Mouse (Mus musculus) embryonic fibroblast, embryonic 13.5 days (primary cell): ENCODE results near the gene Phykpl. TPM values are rescaled to one million over a fixed set of nuclear protein-coding genes. Genes with fewer than 3 reads are reported as not detected.
"Not testable (repeated sequence)": the region's sequence is repeated elsewhere in the genome, so short reads cannot be mapped to it uniquely, and the experiment has no call there.

Source experiments
- H3K27ac ChIP-seq: 2 replicates; pipeline ENCODE4 v1.5.1; 2012; ENCODE audit warnings: low read length, control low read depth, inconsistent platforms; ENCODE audit not compliant: insufficient read depth
- H3K4me1 ChIP-seq: 2 replicates; pipeline ENCODE4 v1.6.1; 2011; ENCODE audit warnings: low read length; ENCODE audit not compliant: control insufficient read depth, insufficient read depth
- H3K4me3 ChIP-seq: 2 replicates; pipeline ENCODE4 v1.5.1; 2011; ENCODE audit warnings: mild to moderate bottlenecking, control low read depth, low read length; ENCODE audit not compliant: insufficient read depth
- CTCF ChIP-seq: IDR thresholded peaks from 2 replicates; pipeline ENCODE4 v1.5.1; 2011; ENCODE audit warnings: mild to moderate bottlenecking, control low read depth, low read length, moderate library complexity, borderline replicate concordance; ENCODE audit not compliant: insufficient read depth
- POLR2A ChIP-seq: IDR thresholded peaks from 2 replicates; pipeline ENCODE4 v1.6.1; 2011; ENCODE audit warnings: low read depth, mild to moderate bottlenecking, control low read depth, low read length, moderate library complexity
- polyA plus RNA-seq: library from polyadenylated mRNA; stranded (reverse); fragments of >200 nt; gene quantifications from 2 replicates; pipeline ENCODE4 v1.2.4, GENCODE M21; 2011; ENCODE audit warnings: low read depth; ENCODE audit not compliant: missing spikeins, insufficient read length

Gene Phykpl
- polyA plus RNA-seq, 1 experiment: 14.2 TPM

- Histone ChIP-seq H3K4me1 (peaks cover 3% of the 10 kb centered on the region; the same call in 1 of the 2 replicates), H3K27ac (no peak overlapping the region), H3K4me3 (no peak overlapping the region)
- TF ChIP-seq POLR2A: no peak
- no peak for TF ChIP-seq CTCF
These were observed 13.0 kb downstream of the Phykpl start for GRCm38 (mm10) chr11:51597553-51597952.

- Histone ChIP-seq H3K4me3 (no peak overlapping the region), H3K27ac (no peak overlapping the region), H3K4me1 (peaks cover 4% of the 10 kb centered on the region)
- TF ChIP-seq POLR2A (0 out of 2 replicates have a peak, but pooled peaks have one; percentile 8), CTCF (no peak)
These were observed 17.7 kb downstream of the Phykpl start for GRCm38 (mm10) chr11:51602253-51602652.

- no peak; the same call in 1 of the 2 replicates for TF ChIP-seq POLR2A
- no peak for TF ChIP-seq CTCF
- Histone ChIP-seq H3K4me3 (peak overlapping the region; percentile 98), H3K4me1 (peaks cover 4% of the 10 kb centered on the region)
These were observed 21.3 kb downstream of the Phykpl start for GRCm38 (mm10) chr11:51605602-51606446.

GRCm38 (mm10) chr11:51606447-51607095 lies 22.0 kb downstream of the Phykpl start, which contains the start of gene Hnrnpab:
Gene Hnrnpab, minus strand, starts transcription at chr11:51606847.
- peak within 1 kb of the TSS; percentile 98 for H3K4me3 ChIP-seq
- TF ChIP-seq POLR2A (peak; percentile 100), CTCF (no peak)
- H3K4me1 ChIP-seq: peaks cover 4% of the 10 kb centered on the region
- peak within 1 kb of the TSS; percentile 62 for H3K27ac ChIP-seq

More at GRCm38 (mm10) chr11:51605602-51606446, 21.3 kb downstream of the Phykpl start:
- peak overlapping the region; percentile 62 for H3K27ac ChIP-seq

- Histone ChIP-seq H3K4me3 (peak overlapping the region; percentile 61), H3K4me1 (peaks cover 4% of the 10 kb centered on the region), H3K27ac (peak overlapping the region; percentile 51)
- TF ChIP-seq POLR2A: no peak
- TF ChIP-seq CTCF: no peak
These were observed 22.7 kb downstream of the Phykpl start for GRCm38 (mm10) chr11:51607096-51607738.

- no peaks in the 10 kb centered on the region; the same call in 1 of the 2 replicates for H3K4me1 ChIP-seq
These were observed 24.8 kb downstream of the Phykpl start for GRCm38 (mm10) chr11:51609266-51609909.

GRCm38 (mm10) chr11:51609940-51610339 lies 25.4 kb downstream of the Phykpl start:
- not testable (repeated sequence) for H3K27ac ChIP-seq, H3K4me3 ChIP-seq, H3K4me1 ChIP-seq

More at GRCm38 (mm10) chr11:51609266-51609909, 24.8 kb downstream of the Phykpl start:
- Histone ChIP-seq H3K27ac (no peak overlapping the region), H3K4me3 (no peak overlapping the region)
- TF ChIP-seq CTCF (no peak), POLR2A (no peak)

- no peaks in the 10 kb centered on the region for H3K4me1 ChIP-seq
- TF ChIP-seq POLR2A (no peak), CTCF (no peak)
- H3K4me3 ChIP-seq: no peak overlapping the region
- no peak overlapping the region for H3K27ac ChIP-seq
These were observed 29.7 kb downstream of the Phykpl start for GRCm38 (mm10) chr11:51614256-51614655.

GRCm38 (mm10) chr11:51615129-51615528 lies 30.6 kb downstream of the Phykpl start:
- TF ChIP-seq POLR2A (0 out of 2 replicates have a peak, but pooled peaks have one; percentile 0), CTCF (no peak)
- Histone ChIP-seq H3K4me1 (no peaks in the 10 kb centered on the region), H3K27ac (peak overlapping the region; percentile 55), H3K4me3 (peak overlapping the region; percentile 41; the same call in 1 of the 2 replicates)
